Mouse (Mus musculus): ENCODE data around the gene H2al1g. TPM values are rescaled to one million over a fixed set of nuclear protein-coding genes. Genes with fewer than 3 reads are reported as not detected.
"Not testable (repeated sequence)": the region's sequence is repeated elsewhere in the genome, so short reads cannot be mapped to it uniquely, and the experiment has no call there.

Gene H2al1g
- not detected in 2 replicates for polyA plus RNA-seq (2012; rRNA removed)

GRCm38 (mm10) chrX:11317956-11318355, at the start of gene H2al1g:
TSS of gene H2al1g (plus strand) at chrX:11318256.
- DNase-seq (ENCODE audit: low read depth, low spot score): not testable (repeated sequence)
- no CpG with 5 or more reads among the region's 3 CpGs for WGBS

GRCm38 (mm10) chrX:11269074-11269473, 49.0 kb upstream of the H2al1g start:
- DNase-seq (ENCODE audit: low read depth, low spot score): no peak
- WGBS: 83% methylated on average over 3 of the region's 3 CpGs

GRCm38 (mm10) chrX:11273190-11273589, 44.9 kb upstream of the H2al1g start:
- 46% methylated on average over 3 of the region's 3 CpGs for WGBS
- no peak for DNase-seq (ENCODE audit: low read depth, low spot score)

GRCm38 (mm10) chrX:11277083-11277482, 41.0 kb upstream of the H2al1g start:
- WGBS: 41% methylated on average over 6 of the region's 6 CpGs
- DNase-seq (ENCODE audit: low read depth, low spot score): no peak

- DNase-seq (ENCODE audit: low read depth, low spot score): no peak
- 67% methylated on average over 2 of the region's 2 CpGs for WGBS
Observed at GRCm38 (mm10) chrX:11280741-11281140, 37.3 kb upstream of the H2al1g start.

- 29% methylated on average over 14 of the region's 14 CpGs for WGBS
- DNase-seq (ENCODE audit: low read depth, low spot score): no peak
Observed at GRCm38 (mm10) chrX:11288306-11288882, 29.7 kb upstream of the H2al1g start.

GRCm38 (mm10) chrX:11289244-11289643, 28.8 kb upstream of the H2al1g start:
- WGBS: 83% methylated on average over 4 of the region's 4 CpGs
- no peak for DNase-seq (ENCODE audit: low read depth, low spot score)

GRCm38 (mm10) chrX:11298957-11299356, 19.1 kb upstream of the H2al1g start, which contains the start of gene H2al1a:
TSS of gene H2al1a (plus strand) at chrX:11299257.
- not testable (repeated sequence) for DNase-seq (ENCODE audit: low read depth, low spot score)
- WGBS: no CpG with 5 or more reads among the region's 3 CpGs

- 91% methylated on average over 1 of the region's 3 CpGs for WGBS
Observed at GRCm38 (mm10) chrX:11302132-11302531, 15.9 kb upstream of the H2al1g start, which contains the start of gene H2al1b. TSS of gene H2al1b (plus strand) at chrX:11302432.

GRCm38 (mm10) chrX:11305355-11305754, 12.7 kb upstream of the H2al1g start, which contains the start of gene H2al1c:
TSS of gene H2al1c (plus strand) at chrX:11305655.
- not testable (repeated sequence) for DNase-seq (ENCODE audit: low read depth, low spot score)
- 86% methylated on average over 1 of the region's 6 CpGs for WGBS

More at GRCm38 (mm10) chrX:11302132-11302531, 15.9 kb upstream of the H2al1g start, which contains the start of gene H2al1b:
- DNase-seq (ENCODE audit: low read depth, low spot score): not testable (repeated sequence)

GRCm38 (mm10) chrX:11308524-11308923, 9.5 kb upstream of the H2al1g start, which contains the start of gene H2al1d:
TSS of gene H2al1d (plus strand) at chrX:11308824.
- no CpG with 5 or more reads among the region's 6 CpGs for WGBS
- DNase-seq (ENCODE audit: low read depth, low spot score): not testable (repeated sequence)

- no CpG with 5 or more reads among the region's 3 CpGs for WGBS
- DNase-seq (ENCODE audit: low read depth, low spot score): not testable (repeated sequence)
Observed at GRCm38 (mm10) chrX:11311634-11312033, 6.4 kb upstream of the H2al1g start, which contains the start of gene H2al1e. TSS of gene H2al1e (plus strand) at chrX:11311934.

- no CpG with 5 or more reads among the region's 6 CpGs for whole genome bisulfite sequencing
- DNase-seq (ENCODE audit: low read depth, low spot score): not testable (repeated sequence)
Observed at GRCm38 (mm10) chrX:11314858-11315257, 3.2 kb upstream of the H2al1g start, which contains the start of gene H2al1f. TSS of gene H2al1f (plus strand) at chrX:11315158.

- not testable (repeated sequence) for DNase-seq (ENCODE audit: low read depth, low spot score)
- WGBS: no CpG with 5 or more reads among the region's 6 CpGs
Observed at GRCm38 (mm10) chrX:11321192-11321591, 3.1 kb downstream of the H2al1g start, which contains the start of gene H2al1h. TSS of gene H2al1h (plus strand) at chrX:11321492.

- DNase-seq (ENCODE audit: low read depth, low spot score): not testable (repeated sequence)
- 100% methylated on average over 1 of the region's 5 CpGs for WGBS
Observed at GRCm38 (mm10) chrX:11324359-11324758, 6.3 kb downstream of the H2al1g start, which contains the start of gene H2al1i. TSS of gene H2al1i (plus strand) at chrX:11324659.

GRCm38 (mm10) chrX:11327522-11327921, 9.5 kb downstream of the H2al1g start, which contains the start of gene H2al1j:
TSS of gene H2al1j (plus strand) at chrX:11327822.
- WGBS: 95% methylated on average over 2 of the region's 2 CpGs
- DNase-seq (ENCODE audit: low read depth, low spot score): not testable (repeated sequence)

GRCm38 (mm10) chrX:11345762-11346161, 27.7 kb downstream of the H2al1g start:
- WGBS: 75% methylated on average over 9 of the region's 9 CpGs
- DNase-seq (ENCODE audit: low read depth, low spot score): no peak

- no peak for DNase-seq (ENCODE audit: low read depth, low spot score)
- 92% methylated on average over 3 of the region's 3 CpGs for WGBS
Observed at GRCm38 (mm10) chrX:11346756-11347155, 28.7 kb downstream of the H2al1g start.

GRCm38 (mm10) chrX:11360823-11361222, 42.8 kb downstream of the H2al1g start:
- no peak for DNase-seq (ENCODE audit: low read depth, low spot score)
- WGBS: 82% methylated on average over 6 of the region's 6 CpGs

- no peak for DNase-seq (ENCODE audit: low read depth, low spot score)
- 82% methylated on average over 2 of the region's 2 CpGs for WGBS
Observed at GRCm38 (mm10) chrX:11361261-11361660, 43.2 kb downstream of the H2al1g start.

- 84% methylated on average over 6 of the region's 6 CpGs for WGBS
- DNase-seq (ENCODE audit: low read depth, low spot score): no peak
Observed at GRCm38 (mm10) chrX:11363890-11364289, 45.8 kb downstream of the H2al1g start.

Measured in large intestine, adult 2 months (tissue).